Mouse (Mus musculus) limb, embryonic 11.5 days (tissue): ENCODE measurements around the gene Rpl35. TPM values are rescaled to one million over a fixed set of nuclear protein-coding genes. Genes with fewer than 3 reads are reported as not detected.
"Not testable (repeated sequence)": the region's sequence is repeated elsewhere in the genome, so short reads cannot be mapped to it uniquely, and the experiment has no call there.

Source experiments
- ATAC-seq: fragments of 200-750 bp; cut with Nextera tagmentation; 2 replicates; pipeline ENCODE4 v1.8.0; 2017; ENCODE audit warnings: low read depth; ENCODE audit not compliant: insufficient number of reproducible peaks, low FRiP score, low TSS enrichment
- DNase-seq: peaks from one replicate; pipeline ENCODE4 v3.0.0-alpha.2; 2015; ENCODE audit warnings: low spot score
- H3K27ac ChIP-seq: fragments of 300-500 bp; sonication (generic); replicated peaks from 2 replicates; pipeline ENCODE4 v1.5.1; 2014; ENCODE audit warnings: low read depth, mild to moderate bottlenecking, low read length
- H3K27me3 ChIP-seq: fragments of 300-500 bp; sonication (generic); 2 replicates; pipeline ENCODE4 v1.6.1; 2014; ENCODE audit warnings: mild to moderate bottlenecking, low read length, mixed read lengths; ENCODE audit not compliant: control insufficient read depth, insufficient read depth
- H3K36me3 ChIP-seq: fragments of 300-500 bp; sonication (generic); 2 replicates; pipeline ENCODE4 v1.6.1; 2014; ENCODE audit warnings: mild to moderate bottlenecking, low read length, moderate library complexity, mixed read lengths; ENCODE audit not compliant: control insufficient read depth, insufficient read depth
- H3K4me1 ChIP-seq: fragments of 300-500 bp; sonication (generic); 2 replicates; pipeline ENCODE4 v1.6.1; 2014; ENCODE audit warnings: low read length, mixed read lengths; ENCODE audit not compliant: control insufficient read depth, insufficient read depth
- H3K4me2 ChIP-seq: fragments of 300-500 bp; sonication (generic); 2 replicates; pipeline ENCODE4 v1.6.1; 2014; ENCODE audit warnings: low read depth, mild to moderate bottlenecking, moderate library complexity; ENCODE audit not compliant: severe bottlenecking
- H3K4me3 ChIP-seq: fragments of 300-500 bp; sonication (generic); 2 replicates; pipeline ENCODE4 v1.5.1; 2014; ENCODE audit warnings: low read depth, low read length
- H3K9ac ChIP-seq: fragments of 300-500 bp; sonication (generic); 2 replicates; pipeline ENCODE4 v1.6.1; 2014; ENCODE audit warnings: mild to moderate bottlenecking, low read length
- H3K9me3 ChIP-seq: fragments of 300-500 bp; sonication (generic); 2 replicates; pipeline ENCODE4 v1.6.1; 2016; ENCODE audit warnings: low read length; ENCODE audit not compliant: control insufficient read depth
- WGBS: fragments of 180-500 bp; shearing (Covaris S2); extraction: QIAGEN DNeasy Blood & Tissue Kit; methylation state at CpG from one replicate; pipeline ENCODE4 v1.1.7; 2014; 5-methylcytosine and 5-hydroxymethylcytosine counted together
- polyA plus RNA-seq: library from polyadenylated mRNA; unstranded; fragments of >200 nt; fragmentation: Nextera tagmentation; extraction: Ambion mirVana; gene quantifications from 2 replicates; pipeline ENCODE4 v1.2.1, GENCODE M21; 2014

Gene Rpl35
- polyA plus RNA-seq, 1 experiment from 2014 or later: 1,159 TPM

GRCm38 (mm10) chr2:39010144-39010543 is 4.7 kb upstream of the Rpl35 start:
- not testable (repeated sequence) for DNase-seq, H3K9me3 ChIP-seq, H3K4me1 ChIP-seq, H3K27me3 ChIP-seq, H3K36me3 ChIP-seq, H3K4me3 ChIP-seq, H3K9ac ChIP-seq, ATAC-seq, H3K27ac ChIP-seq, H3K4me2 ChIP-seq
- WGBS: 90% methylated on average over 4 of the region's 5 CpGs

GRCm38 (mm10) chr2:39008954-39009365 is 3.5 kb upstream of the Rpl35 start:
- Histone ChIP-seq H3K9me3 (no peaks in the 10 kb centered on the region), H3K4me1 (peaks cover 11% of the 10 kb centered on the region), H3K27ac (no peak overlapping the region), H3K4me3 (peak overlapping the region; percentile 92), H3K36me3 (peaks cover 2% of the 10 kb centered on the region; the same call in 1 of the 2 replicates), H3K27me3 (no peaks in the 10 kb centered on the region), H3K9ac (peak overlapping the region; percentile 90), H3K4me2 (peak overlapping the region; percentile 86)
- WGBS: 32% methylated on average over 3 of the region's 3 CpGs
- peak; percentile 43 for DNase-seq
- no peak for ATAC-seq

- ATAC-seq (peak; percentile 41; the same call in 1 of the 2 replicates), DNase-seq (no peak)
- H3K9ac ChIP-seq: peak overlapping the region; percentile 90
- H3K4me2 ChIP-seq: peak overlapping the region; percentile 86
- WGBS: 0% methylated on average over 25 of the region's 25 CpGs
- H3K9me3 ChIP-seq: no peaks in the 10 kb centered on the region
- H3K27me3 ChIP-seq: no peaks in the 10 kb centered on the region
- peaks cover 16% of the 10 kb centered on the region for H3K4me1 ChIP-seq
- H3K4me3 ChIP-seq: peak overlapping the region; percentile 92
- peaks cover 7% of the 10 kb centered on the region for H3K36me3 ChIP-seq
- H3K27ac ChIP-seq: peak overlapping the region; percentile 66
These were observed 3.0 kb upstream of the Rpl35 start for GRCm38 (mm10) chr2:39008350-39008851.

GRCm38 (mm10) chr2:39007865-39008264 is 2.4 kb upstream of the Rpl35 start:
- Histone ChIP-seq H3K27me3 (no peaks in the 10 kb centered on the region), H3K9ac (peak overlapping the region; percentile 90), H3K4me1 (peaks cover 20% of the 10 kb centered on the region), H3K36me3 (peaks cover 10% of the 10 kb centered on the region), H3K9me3 (no peaks in the 10 kb centered on the region), H3K27ac (peak overlapping the region; percentile 66), H3K4me2 (peak overlapping the region; percentile 86), H3K4me3 (peak overlapping the region; percentile 92)
- ATAC-seq (peak; percentile 75), DNase-seq (peak; percentile 95)
- WGBS: 0% methylated on average over 44 of the region's 44 CpGs

GRCm38 (mm10) chr2:39006149-39006730 is 816 bp upstream of the Rpl35 start:
- H3K4me1 ChIP-seq: peaks cover 22% of the 10 kb centered on the region
- H3K27me3 ChIP-seq: no peaks in the 10 kb centered on the region
- ATAC-seq (no peak), DNase-seq (no peak)
- H3K4me2 ChIP-seq: peak overlapping the region; percentile 94; the same call in 1 of the 2 replicates
- peak overlapping the region; percentile 76; the same call in 1 of the 2 replicates for H3K4me3 ChIP-seq
- no peaks in the 10 kb centered on the region for H3K9me3 ChIP-seq
- H3K36me3 ChIP-seq: peaks cover 19% of the 10 kb centered on the region
- WGBS: 93% methylated on average over 14 of the region's 14 CpGs
- H3K9ac ChIP-seq: no peak overlapping the region
- H3K27ac ChIP-seq: no peak overlapping the region

GRCm38 (mm10) chr2:39004880-39005435 is 466 bp downstream of the Rpl35 start, which contains the start of gene Arpc5l:
Arpc5l (plus strand) TSS chr2:39005348.
- Histone ChIP-seq H3K9me3 (no peaks in the 10 kb centered on the region), H3K36me3 (peaks cover 22% of the 10 kb centered on the region), H3K4me3 (peak within 1 kb of the TSS; percentile 76), H3K4me2 (peak within 1 kb of the TSS; percentile 94), H3K9ac (peak within 1 kb of the TSS; percentile 84), H3K27ac (peak within 1 kb of the TSS; percentile 77; the same call in 1 of the 2 replicates), H3K27me3 (no peaks in the 10 kb centered on the region), H3K4me1 (peaks cover 22% of the 10 kb centered on the region)
- DNase-seq: peak; percentile 90
- under 1% methylated on average over 54 of the region's 58 CpGs for WGBS
- ATAC-seq: peak; percentile 83

GRCm38 (mm10) chr2:39004372-39004771 is 1.1 kb downstream of the Rpl35 start:
- peak overlapping the region; percentile 84 for H3K9ac ChIP-seq
- peak overlapping the region; percentile 94 for H3K4me2 ChIP-seq
- peak overlapping the region; percentile 76 for H3K4me3 ChIP-seq
- H3K9me3 ChIP-seq: no peaks in the 10 kb centered on the region
- peaks cover 19% of the 10 kb centered on the region for H3K4me1 ChIP-seq
- no peaks in the 10 kb centered on the region for H3K27me3 ChIP-seq
- no peak for ATAC-seq
- H3K36me3 ChIP-seq: peaks cover 22% of the 10 kb centered on the region
- peak overlapping the region; percentile 77; the same call in 1 of the 2 replicates for H3K27ac ChIP-seq
- WGBS: 1% methylated on average over 11 of the region's 11 CpGs
- peak; percentile 44 for DNase-seq

- H3K4me3 ChIP-seq: peak overlapping the region; percentile 76
- WGBS: 69% methylated on average over 5 of the region's 5 CpGs
- H3K4me1 ChIP-seq: peaks cover 14% of the 10 kb centered on the region
- peak overlapping the region; percentile 94 for H3K4me2 ChIP-seq
- ATAC-seq: no peak
- no peaks in the 10 kb centered on the region for H3K27me3 ChIP-seq
- H3K9me3 ChIP-seq: no peaks in the 10 kb centered on the region
- no peak overlapping the region for H3K27ac ChIP-seq
- peak overlapping the region; percentile 84 for H3K9ac ChIP-seq
- peaks cover 22% of the 10 kb centered on the region for H3K36me3 ChIP-seq
- no peak for DNase-seq
These were observed 1.9 kb downstream of the Rpl35 start for GRCm38 (mm10) chr2:39003512-39003911.
